Mouse (Mus musculus) liver (tissue): ENCODE measurements around the gene Dhx8.

Experiments
- DNase-seq: peaks from one replicate; pipeline ENCODE4 v3.0.0-alpha.2; 2020; ENCODE audit warnings: mixed read lengths

The Dhx8 gene

DNA sequence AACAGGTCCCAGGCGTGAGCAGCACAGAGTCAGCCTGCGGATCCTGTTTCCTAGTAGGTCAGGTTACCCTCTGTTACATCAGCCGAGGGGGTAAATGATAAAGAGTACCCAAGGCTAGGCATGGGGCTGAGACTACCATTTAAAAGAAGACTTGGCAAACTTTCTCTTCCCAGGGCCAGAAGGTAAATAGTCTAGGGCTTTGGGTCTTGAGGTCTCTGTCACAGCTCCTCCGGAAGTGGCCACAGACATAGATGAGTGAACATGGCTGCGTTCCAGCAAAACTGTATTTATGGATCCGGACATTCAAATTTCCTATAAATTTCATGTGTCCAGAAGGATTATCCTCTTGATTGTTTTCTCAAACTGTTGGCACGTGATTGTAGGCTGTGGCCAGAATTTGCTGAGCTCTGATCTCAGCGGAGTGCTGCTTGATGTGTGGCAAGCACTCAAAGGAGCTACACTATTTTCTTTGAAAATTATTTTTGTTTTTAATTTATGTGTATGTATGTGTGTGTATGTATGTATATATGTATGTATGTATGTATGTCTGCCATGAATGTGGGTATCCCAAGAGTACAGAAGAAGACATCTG is 72.5 kb downstream of the Dhx8 start:
- DNase-seq: no peak

GRCm38 (mm10) chr11:101806741-101807140 is 74.0 kb downstream of the Dhx8 start:
- DNase-seq: no peak

DNA sequence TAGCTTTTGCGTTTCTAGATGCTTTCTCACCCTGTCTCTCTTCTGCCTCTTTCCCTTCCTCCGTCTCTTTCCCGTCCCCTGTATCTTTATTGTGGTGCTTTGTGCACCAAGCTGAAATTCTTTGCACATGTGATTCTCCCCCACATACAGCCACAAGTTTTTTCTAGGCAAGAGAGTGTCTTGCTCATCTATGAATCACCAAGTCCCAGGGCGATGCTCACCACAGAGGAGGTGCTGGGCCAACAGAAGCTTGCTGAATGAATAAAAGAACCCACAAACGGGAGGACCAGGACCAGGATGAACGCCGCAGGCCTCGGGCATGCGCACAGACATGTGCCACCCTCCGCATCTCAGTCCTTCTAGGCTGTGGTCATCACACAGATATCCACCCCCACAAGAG is 74.5 kb downstream of the Dhx8 start:
- DNase-seq: no peak

DNA sequence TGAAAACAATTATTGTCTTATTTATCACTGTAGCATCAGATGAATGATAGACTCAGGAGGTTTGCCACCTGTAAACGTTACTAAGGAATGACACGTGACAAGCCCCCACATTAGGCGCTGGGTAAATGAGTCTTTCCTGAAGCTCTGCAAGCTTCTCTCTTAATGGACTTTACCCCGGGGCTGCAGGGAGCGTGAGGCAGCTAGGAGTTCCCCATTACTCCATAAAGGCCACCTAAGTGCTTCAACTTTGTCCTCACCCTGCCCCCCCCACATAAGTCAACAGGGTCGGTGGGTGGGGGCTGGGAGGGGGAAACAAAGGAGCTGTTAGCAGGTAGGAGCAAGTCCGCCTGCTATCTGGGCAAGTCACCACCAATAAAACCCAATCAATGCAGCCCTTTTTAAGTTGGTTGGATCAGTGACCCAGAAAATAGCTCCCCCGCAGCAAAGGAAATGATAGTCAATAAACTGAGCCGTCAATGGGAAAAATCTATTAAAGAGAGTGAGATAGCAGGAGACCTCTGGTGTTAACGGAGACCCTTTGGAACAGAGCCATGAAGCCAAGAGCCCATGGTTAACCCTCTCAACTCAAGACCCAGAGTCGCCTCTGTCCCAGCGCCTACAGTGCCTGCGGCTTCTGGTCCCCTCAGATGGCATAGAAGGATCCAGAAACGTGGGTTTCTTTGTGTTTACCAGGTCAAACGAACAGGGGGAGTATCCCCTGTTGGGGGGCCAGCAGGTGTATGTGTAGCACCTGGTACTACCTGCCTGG is 76.5 kb downstream of the Dhx8 start:
- DNase-seq: no peak

DNA sequence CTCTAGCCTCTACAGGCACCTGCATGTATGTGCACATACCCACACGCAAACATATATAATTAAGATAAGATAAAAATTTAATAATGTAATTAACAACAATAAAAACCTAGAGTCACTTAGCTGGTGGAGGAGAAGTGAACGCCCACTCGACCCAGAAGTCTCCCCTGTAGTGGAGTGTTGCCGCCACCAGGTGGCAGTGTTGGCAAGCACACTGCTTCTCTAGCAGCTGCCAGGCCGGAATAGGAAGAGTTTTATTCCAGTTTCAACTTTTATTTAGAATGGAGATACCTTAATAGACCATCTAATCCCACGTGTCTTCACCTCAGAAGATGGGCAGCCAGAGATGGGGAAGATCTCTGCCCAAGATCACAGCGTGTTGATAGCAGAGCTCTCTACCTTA is 80.5 kb downstream of the Dhx8 start:
- peak; percentile 74 for DNase-seq

GRCm38 (mm10) chr11:101814375-101815102 is 81.8 kb downstream of the Dhx8 start:
- peak; percentile 75 for DNase-seq

- DNase-seq: no peak
Observed at GRCm38 (mm10) chr11:101815103-101816085, 82.7 kb downstream of the Dhx8 start.
